Mouse (Mus musculus): ENCODE measurements around the gene Ptar1. TPM values are rescaled to one million over a fixed set of nuclear protein-coding genes. Genes with fewer than 3 reads are reported as not detected.

Ptar1 gene
- 9.6 and 11.7 TPM in 2 replicates for polyA plus RNA-seq (2014; fragmentation: Nextera tagmentation; extraction: Ambion mirVana)

GRCm38 (mm10) chr19:23687296-23688021 lies at the start of gene Ptar1:
Ptar1 (plus strand) TSS chr19:23687429.
- TF ChIP-seq CTCF (IDR thresholded peaks at IDR 0.05; ENCODE audit: low read depth): no peak
- Histone ChIP-seq H3K9me3 (ENCODE audit: low read depth, low read length) (no peaks in the 10 kb centered on the region), H3K4me3 (ENCODE audit: low read depth, low read length) (peak within 1 kb of the TSS; percentile 93), H3K9ac (peak within 1 kb of the TSS; percentile 93), H3K27me3 (ENCODE audit: insufficient read depth, low read length) (no peaks in the 10 kb centered on the region), H3K36me3 (ENCODE audit: insufficient read depth) (no peaks in the 10 kb centered on the region), H3K27ac (ENCODE audit: low read depth) (peak within 1 kb of the TSS; percentile 95), H3K4me2 (peak within 1 kb of the TSS; percentile 73), H3K4me1 (ENCODE audit: insufficient read depth) (0 out of 2 replicates have a peak, but pooled peaks cover 4% of the 10 kb centered on the region)
- ATAC-seq (ENCODE audit: insufficient read depth) (peak; percentile 92), DNase-seq (peak; percentile 94)
- under 1% methylated on average over 71 of the region's 93 CpGs for WGBS

DNA sequence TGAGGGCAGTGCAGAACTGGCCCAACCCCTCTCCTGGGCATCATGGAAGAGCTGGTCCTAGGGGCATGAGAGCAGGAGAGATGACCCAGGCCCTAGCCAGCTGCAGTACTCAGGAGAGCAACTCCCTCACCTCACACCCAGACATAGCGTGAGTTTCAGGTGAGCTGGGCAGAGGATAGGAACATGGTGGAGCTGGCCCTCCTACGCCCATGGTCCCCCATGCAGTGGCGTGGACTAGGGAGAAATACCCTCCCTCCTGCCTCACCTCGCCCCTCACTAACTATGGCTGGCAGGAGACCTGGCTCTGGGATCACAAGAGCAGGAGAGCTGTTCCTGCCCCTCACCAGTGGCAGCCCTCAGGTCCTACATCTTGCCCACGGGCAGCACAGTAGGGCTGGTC lies 43.4 kb upstream of the Ptar1 start:
- 83% methylated on average over 5 of the region's 5 CpGs for WGBS
- H3K4me1 ChIP-seq (ENCODE audit: insufficient read depth): no peaks in the 10 kb centered on the region

DNA sequence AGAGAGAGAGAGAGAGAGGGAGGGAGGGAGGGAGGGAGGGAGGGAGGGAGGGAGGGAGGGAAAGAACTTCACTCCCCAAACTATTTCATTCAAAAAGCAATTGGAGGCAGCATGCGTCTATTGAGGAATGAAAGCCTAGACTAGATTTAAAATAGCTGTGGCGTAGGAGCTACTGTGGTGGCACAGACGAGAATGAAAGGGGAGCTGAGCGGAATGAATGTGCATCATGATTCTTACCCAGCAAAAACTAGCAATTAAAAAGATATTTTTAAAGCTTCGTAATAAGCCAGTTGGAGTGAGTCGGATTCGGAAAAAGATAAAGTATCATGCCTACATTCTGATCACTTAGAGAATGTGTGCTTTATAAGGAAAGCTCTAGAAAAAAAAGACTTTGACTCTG lies 41.9 kb upstream of the Ptar1 start:
- TF ChIP-seq CTCF (IDR thresholded peaks at IDR 0.05; ENCODE audit: low read depth): no peak
- H3K27me3 ChIP-seq (ENCODE audit: insufficient read depth, low read length): no peaks in the 10 kb centered on the region
- H3K4me2 ChIP-seq: no peak overlapping the region
- WGBS: 77% methylated on average over 7 of the region's 7 CpGs
- no peak overlapping the region for H3K9ac ChIP-seq
- DNase-seq (no peak), ATAC-seq (ENCODE audit: insufficient read depth) (no peak)
- H3K36me3 ChIP-seq (ENCODE audit: insufficient read depth): no peaks in the 10 kb centered on the region
- H3K9me3 ChIP-seq (ENCODE audit: low read depth, low read length): no peaks in the 10 kb centered on the region
- H3K27ac ChIP-seq (ENCODE audit: low read depth): no peak overlapping the region
- no peak overlapping the region for H3K4me3 ChIP-seq (ENCODE audit: low read depth, low read length)
- H3K4me1 ChIP-seq (ENCODE audit: insufficient read depth): no peaks in the 10 kb centered on the region

More for the DNA sequence above, 43.4 kb upstream of the Ptar1 start:
- Histone ChIP-seq H3K27me3 (ENCODE audit: insufficient read depth, low read length) (no peaks in the 10 kb centered on the region), H3K27ac (ENCODE audit: low read depth) (no peak overlapping the region), H3K36me3 (ENCODE audit: insufficient read depth) (no peaks in the 10 kb centered on the region), H3K9me3 (ENCODE audit: low read depth, low read length) (no peaks in the 10 kb centered on the region), H3K9ac (no peak overlapping the region), H3K4me2 (no peak overlapping the region), H3K4me3 (ENCODE audit: low read depth, low read length) (no peak overlapping the region)
- DNase-seq (no peak), ATAC-seq (ENCODE audit: insufficient read depth) (no peak)
- TF ChIP-seq CTCF (IDR thresholded peaks at IDR 0.05; ENCODE audit: low read depth): no peak

- no peaks in the 10 kb centered on the region for H3K4me1 ChIP-seq (ENCODE audit: insufficient read depth)
- H3K4me2 ChIP-seq: no peak overlapping the region
- no peaks in the 10 kb centered on the region for H3K9me3 ChIP-seq (ENCODE audit: low read depth, low read length)
- no peak for DNase-seq
- TF ChIP-seq CTCF (IDR thresholded peaks at IDR 0.05; ENCODE audit: low read depth): no peak
- no peak overlapping the region for H3K9ac ChIP-seq
- H3K36me3 ChIP-seq (ENCODE audit: insufficient read depth): no peaks in the 10 kb centered on the region
- no peak for ATAC-seq (ENCODE audit: insufficient read depth)
- H3K4me3 ChIP-seq (ENCODE audit: low read depth, low read length): no peak overlapping the region
- H3K27me3 ChIP-seq (ENCODE audit: insufficient read depth, low read length): no peaks in the 10 kb centered on the region
- no peak overlapping the region for H3K27ac ChIP-seq (ENCODE audit: low read depth)
- 90% methylated on average over 7 of the region's 7 CpGs for WGBS
These were observed 39.9 kb upstream of the Ptar1 start for GRCm38 (mm10) chr19:23647308-23647707.

GRCm38 (mm10) chr19:23652644-23653043 lies 34.6 kb upstream of the Ptar1 start, which contains the start of gene 1700028P14Rik:
1700028P14Rik (minus strand) TSS chr19:23652812.
- TF ChIP-seq CTCF (IDR thresholded peaks at IDR 0.05; ENCODE audit: low read depth): no peak
- 6% methylated on average over 13 of the region's 13 CpGs for WGBS
- Histone ChIP-seq H3K27ac (ENCODE audit: low read depth) (no peak within 1 kb of the TSS), H3K4me1 (ENCODE audit: insufficient read depth) (no peaks in the 10 kb centered on the region), H3K4me3 (ENCODE audit: low read depth, low read length) (peak within 1 kb of the TSS; percentile 9; the same call in 1 of the 2 replicates), H3K36me3 (ENCODE audit: insufficient read depth) (no peaks in the 10 kb centered on the region), H3K4me2 (peak within 1 kb of the TSS; percentile 53), H3K9me3 (ENCODE audit: low read depth, low read length) (no peaks in the 10 kb centered on the region), H3K9ac (no peak within 1 kb of the TSS), H3K27me3 (ENCODE audit: insufficient read depth, low read length) (no peaks in the 10 kb centered on the region)
- peak; percentile 71 for DNase-seq
- peak; percentile 90 for ATAC-seq (ENCODE audit: insufficient read depth)

DNA sequence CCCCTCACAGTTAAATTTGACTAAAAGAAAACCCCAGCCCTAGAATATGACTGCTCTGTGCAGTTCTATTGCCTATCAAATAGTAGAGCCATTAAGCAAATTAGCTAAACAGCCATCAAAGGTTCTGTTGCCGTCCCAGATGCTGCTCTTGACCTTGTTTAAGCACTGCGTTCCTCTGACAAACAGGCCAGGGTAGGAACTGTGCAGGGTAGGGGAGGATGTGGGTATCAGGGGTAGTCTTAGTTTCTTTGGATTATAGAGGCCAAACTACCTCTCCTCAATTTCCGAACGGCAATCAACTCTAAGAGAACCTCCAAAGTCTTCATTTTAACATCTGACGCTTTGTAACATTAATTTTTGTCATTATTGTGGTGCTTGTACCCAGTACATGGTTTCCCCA lies 34.1 kb upstream of the Ptar1 start:
- no peak for TF ChIP-seq CTCF (IDR thresholded peaks at IDR 0.05; ENCODE audit: low read depth)
- H3K36me3 ChIP-seq (ENCODE audit: insufficient read depth): no peaks in the 10 kb centered on the region
- H3K4me2 ChIP-seq: peak overlapping the region; percentile 53; the same call in 1 of the 2 replicates
- ATAC-seq (ENCODE audit: insufficient read depth) (no peak), DNase-seq (no peak)
- H3K27me3 ChIP-seq (ENCODE audit: insufficient read depth, low read length): no peaks in the 10 kb centered on the region
- H3K4me3 ChIP-seq (ENCODE audit: low read depth, low read length): no peak overlapping the region
- H3K4me1 ChIP-seq (ENCODE audit: insufficient read depth): no peaks in the 10 kb centered on the region
- WGBS: 88% methylated on average over 5 of the region's 5 CpGs
- H3K9ac ChIP-seq: no peak overlapping the region
- no peaks in the 10 kb centered on the region for H3K9me3 ChIP-seq (ENCODE audit: low read depth, low read length)
- no peak overlapping the region for H3K27ac ChIP-seq (ENCODE audit: low read depth)

DNA sequence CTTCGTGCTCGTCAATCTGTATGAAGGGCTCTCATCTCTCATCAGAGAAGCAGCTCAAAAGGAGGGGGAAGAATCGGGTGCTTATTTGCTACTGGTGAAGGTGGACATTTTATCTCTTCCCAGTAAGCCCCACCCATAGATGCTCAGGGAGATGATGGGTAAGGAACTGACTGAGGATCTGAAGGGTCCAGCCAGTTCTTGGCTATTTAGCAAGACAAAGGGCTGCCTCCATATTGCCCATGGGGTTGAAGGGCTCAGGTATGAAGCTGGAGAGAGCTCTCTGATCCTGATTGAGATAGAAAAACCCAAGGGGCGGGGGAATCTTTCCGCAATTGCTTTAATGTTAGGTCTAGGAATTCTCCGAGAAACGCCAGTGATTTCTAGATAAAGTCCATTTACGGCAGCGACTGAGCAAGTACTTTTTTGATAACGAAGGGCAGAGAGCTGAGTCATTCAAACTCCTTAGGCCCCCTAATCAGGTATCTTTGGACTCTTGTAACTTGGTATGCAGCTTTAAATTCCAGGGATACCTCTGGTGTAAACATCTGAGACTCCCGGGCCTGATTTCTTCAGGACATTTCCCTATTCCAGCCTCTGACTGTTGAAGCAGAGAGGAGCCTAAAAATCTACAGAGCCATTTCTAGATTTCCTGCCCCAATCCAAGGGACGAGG lies 29.8 kb upstream of the Ptar1 start:
- no peaks in the 10 kb centered on the region for H3K36me3 ChIP-seq (ENCODE audit: insufficient read depth)
- WGBS: 42% methylated on average over 12 of the region's 12 CpGs

More for the DNA sequence above, 29.8 kb upstream of the Ptar1 start:
- H3K4me1 ChIP-seq (ENCODE audit: insufficient read depth): no peaks in the 10 kb centered on the region
- H3K9me3 ChIP-seq (ENCODE audit: low read depth, low read length): no peaks in the 10 kb centered on the region
- H3K9ac ChIP-seq: no peak overlapping the region
- no peak overlapping the region for H3K27ac ChIP-seq (ENCODE audit: low read depth)
- no peaks in the 10 kb centered on the region for H3K27me3 ChIP-seq (ENCODE audit: insufficient read depth, low read length)
- H3K4me3 ChIP-seq (ENCODE audit: low read depth, low read length): no peak overlapping the region
- no peak overlapping the region for H3K4me2 ChIP-seq
- ATAC-seq (ENCODE audit: insufficient read depth) (no peak), DNase-seq (no peak)
- no peak for TF ChIP-seq CTCF (IDR thresholded peaks at IDR 0.05; ENCODE audit: low read depth)
